Mouse (Mus musculus) ovary, postnatal 14 days (tissue): ENCODE results near the gene 1700017B05Rik.
"Not testable (repeated sequence)": the region's sequence is repeated elsewhere in the genome, so short reads cannot be mapped to it uniquely, and the experiment has no call there.

ENCODE experiments used
- DNase-seq: peaks from one replicate; pipeline ENCODE4 v3.0.0; 2022; ENCODE audit warnings: low spot score

The 1700017B05Rik gene

DNA sequence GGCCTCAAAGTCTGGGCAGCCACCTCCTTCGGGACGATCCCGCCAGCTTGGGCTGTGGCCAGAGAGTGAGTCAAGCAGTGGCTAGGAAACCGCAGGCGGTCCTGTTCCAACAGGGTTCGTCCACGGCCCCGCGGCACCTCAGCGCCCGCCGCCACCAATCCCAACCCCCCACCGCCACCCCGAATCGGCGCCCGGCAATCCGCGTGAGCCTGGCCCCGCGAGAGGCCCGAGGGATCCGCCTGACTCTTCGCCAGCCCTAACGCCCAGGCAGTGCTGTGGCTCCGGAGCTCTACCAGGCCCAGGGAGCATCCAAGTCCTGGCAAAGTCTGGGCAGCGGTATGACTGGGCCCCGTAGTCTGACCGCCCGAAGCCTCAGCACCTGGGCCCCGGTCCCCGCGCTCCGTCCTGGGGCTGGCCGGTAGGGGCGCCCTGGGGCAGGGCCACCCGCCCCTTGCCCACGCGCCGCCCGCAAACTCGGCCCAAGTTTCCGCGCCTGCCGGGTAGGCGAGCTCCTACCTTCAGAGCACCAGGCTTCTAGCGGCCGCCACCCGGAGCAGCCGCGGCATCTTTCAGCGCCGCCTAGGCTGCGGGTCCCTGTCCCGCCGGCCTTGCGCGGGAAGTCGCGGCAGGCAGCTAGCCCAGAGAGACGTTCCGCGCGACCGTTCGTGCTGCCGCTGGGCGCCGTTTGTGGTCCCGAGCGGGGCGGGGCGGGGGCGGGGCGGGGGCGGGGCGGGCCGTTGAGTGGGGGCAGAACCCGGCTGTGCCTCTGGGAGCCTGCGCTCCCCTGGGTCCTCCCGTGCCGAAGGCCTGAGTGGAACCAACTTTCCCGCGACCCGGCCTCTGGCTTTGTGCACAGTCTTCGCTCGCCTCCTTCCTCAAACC is at the start of gene 1700017B05Rik:
1700017B05Rik (minus strand) TSS at position 700 of the 882 bp plus-strand sequence.
- peak; percentile 68 for DNase-seq

DNA sequence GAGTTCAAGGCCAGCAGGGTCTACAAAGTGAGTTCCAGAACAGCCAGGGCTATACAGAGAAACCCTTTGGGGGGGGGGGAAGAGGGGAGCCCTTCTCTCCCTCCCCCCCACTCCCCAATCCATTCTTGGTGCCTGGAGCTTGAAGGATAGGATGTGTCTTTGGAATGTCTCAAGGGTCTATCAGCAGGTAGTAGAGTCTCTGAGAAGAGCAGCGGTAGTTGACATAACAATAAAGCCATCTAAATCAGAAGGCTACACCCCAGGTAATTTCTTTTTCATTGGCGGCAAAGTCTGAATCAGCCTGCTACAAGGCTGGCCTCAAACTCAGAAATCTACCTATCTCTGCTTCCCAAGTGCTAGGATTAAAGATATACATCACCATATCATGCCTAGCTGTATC is 48.5 kb upstream of the 1700017B05Rik start:
- no peak for DNase-seq

DNA sequence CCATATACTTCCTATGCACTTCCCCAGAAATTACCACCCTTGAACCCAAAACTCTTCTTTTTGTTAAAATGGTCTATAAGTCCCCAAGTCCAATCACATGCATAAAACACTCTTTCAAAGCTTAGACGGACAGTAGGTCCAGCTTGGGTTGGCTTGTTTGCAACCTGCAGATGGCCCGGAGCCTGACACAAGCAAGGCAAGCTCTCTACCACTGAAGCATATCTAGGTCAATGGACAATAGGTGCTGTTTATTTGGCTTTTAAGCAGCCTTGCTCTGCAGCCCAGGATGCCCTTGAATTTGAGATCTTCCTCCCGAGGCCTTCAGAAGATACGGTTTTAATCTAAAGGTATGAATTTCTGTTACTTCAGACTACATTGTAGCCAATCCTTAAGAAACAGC is 46.9 kb upstream of the 1700017B05Rik start:
- no peak for DNase-seq

DNA sequence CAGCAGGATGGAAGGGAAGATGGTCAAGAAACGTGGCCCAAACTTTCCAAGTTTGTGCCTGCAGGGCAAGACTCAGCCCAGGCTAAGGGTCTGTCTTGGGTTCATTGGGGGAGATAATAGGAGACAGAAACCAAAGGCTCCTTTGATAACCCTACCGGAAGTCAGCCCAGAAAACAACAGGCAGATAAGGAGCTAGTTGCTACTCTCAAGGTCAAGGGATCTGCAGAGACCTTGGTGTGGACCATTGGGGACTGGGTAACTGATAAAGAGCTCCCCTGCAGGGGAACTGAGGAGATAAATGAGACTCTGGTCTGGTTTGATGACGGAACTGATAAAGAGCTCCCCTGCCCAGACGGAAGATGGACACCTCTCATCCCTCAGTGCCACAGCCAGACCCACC is 45.0 kb upstream of the 1700017B05Rik start:
- no peak for DNase-seq

DNA sequence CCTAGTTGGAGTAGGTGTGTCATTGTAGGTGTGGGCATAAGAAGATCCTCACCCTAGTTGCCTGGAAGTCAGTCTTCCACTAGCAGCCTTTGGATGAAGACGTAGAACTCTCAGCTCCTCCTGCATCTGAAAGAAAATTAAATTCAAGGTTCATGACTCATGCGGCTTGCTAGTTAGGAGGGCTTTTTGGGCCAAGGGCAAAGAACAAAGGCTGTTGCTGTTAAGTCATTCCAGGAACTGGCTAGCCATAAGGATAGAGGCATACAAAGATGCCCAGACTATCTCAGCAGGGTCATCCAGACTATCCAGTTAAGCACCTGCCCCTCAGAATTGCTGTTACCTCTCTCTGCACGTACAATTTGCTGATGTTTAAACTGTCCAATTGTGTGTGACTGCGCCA is 42.3 kb upstream of the 1700017B05Rik start:
- DNase-seq: not testable (repeated sequence)

DNA sequence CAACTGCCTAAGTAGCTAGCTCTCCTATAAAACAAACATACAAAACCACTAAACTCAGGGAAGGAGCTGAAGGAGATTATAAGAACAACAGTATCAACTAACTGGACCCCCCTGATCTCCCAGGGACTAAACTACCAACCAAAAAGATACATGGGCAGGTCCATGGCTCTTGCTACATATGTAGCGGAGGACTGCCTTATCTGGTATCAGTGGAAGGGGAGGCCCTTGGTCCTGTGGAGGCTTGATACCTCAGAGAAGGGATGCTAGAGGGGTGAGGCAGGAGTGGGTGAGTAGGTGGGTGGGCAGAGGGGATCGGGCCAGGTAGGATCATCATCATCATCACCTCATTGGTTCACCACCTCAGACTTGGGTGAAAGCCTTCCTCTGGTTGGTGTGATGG is 41.8 kb upstream of the 1700017B05Rik start:
- DNase-seq: no peak

DNA sequence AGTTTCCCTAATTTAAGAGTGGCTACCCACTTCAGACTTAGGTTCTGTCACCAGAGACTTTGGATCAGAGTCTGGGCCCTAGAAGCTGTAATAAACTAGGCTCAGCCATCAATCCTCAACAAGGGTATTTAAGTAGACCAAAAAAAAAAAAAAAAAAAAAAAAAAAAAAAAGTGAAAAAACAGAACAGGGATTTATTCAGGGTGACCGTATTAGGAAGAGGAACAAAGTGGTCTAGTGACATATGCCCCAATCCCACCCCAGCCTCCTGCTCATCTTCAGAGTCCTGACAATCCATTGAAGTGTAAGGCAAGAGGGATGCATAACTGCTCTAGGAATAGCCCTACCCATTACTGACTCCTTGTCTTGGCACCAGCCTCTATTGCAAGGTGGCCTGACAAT is 40.9 kb upstream of the 1700017B05Rik start:
- no peak for DNase-seq

DNA sequence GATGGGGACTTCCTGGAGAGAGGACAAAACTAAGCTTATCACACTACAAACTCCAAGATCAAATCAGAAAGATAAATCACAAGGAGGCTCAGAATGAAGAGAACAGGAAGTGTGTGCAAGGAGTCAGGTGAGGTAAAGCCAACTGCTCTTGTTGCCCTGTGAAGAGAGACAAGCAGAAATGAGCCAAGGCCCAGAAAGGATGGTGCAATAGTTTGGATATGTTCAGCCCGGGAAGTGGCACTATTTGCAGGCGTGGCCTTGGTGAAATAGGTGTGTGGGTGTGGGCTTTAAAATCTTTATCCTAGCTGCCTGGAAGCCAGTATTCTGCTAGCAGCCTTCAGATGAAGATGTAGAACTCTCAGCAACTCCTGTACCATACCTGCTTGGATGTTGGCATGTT is 38.4 kb upstream of the 1700017B05Rik start:
- no peak for DNase-seq

DNA sequence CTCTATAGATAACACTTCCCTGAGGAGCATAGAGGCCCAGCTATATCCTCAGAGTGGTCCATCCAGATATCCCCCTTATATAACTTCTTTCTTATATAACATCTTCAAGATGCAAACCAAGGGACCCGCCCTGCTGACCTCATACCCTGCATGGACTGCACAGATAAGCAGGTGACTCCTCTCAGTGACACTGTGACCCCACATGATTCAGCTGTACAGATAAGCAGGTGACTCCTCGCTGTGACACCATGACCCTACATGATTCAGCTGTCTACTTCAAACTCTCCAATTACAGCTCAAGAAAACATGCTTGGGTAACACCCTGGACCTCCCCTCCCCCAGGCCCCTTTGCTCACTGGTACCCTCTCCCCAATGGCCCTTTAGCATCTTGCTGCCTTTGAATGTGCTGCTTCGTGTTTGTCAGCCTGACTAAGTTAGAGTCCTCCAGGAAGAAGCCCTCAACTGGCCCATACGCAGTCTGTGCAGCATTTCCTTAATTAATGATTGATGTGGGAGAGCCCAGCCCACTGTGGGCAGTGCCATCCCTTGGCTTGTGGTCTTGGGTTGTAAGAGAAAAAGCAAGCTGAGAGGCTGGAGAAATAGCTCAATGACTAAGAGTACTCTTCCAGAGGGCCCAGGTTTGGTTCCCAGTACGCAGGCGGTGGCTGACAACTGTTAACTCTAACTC is 37.5 kb upstream of the 1700017B05Rik start:
- no peak for DNase-seq

DNA sequence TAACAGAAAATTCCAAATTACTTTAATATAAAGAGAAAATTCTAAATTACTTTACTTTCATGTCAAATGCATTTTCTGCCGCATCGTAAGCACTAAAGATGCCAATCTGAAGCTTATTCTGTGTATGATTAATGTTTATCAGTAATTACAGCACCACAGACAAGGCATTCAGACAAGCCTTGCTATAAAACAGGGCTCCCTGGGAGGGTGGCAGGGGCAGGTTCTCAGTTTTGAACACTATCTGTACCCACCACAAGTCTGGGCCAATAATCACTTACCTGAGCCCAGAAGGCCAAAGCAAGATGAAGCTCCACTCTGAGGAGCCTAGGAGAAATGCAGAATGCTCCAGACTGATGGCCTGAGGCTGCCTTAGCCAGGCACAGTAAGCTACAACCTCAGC is 35.5 kb upstream of the 1700017B05Rik start:
- no peak for DNase-seq

DNA sequence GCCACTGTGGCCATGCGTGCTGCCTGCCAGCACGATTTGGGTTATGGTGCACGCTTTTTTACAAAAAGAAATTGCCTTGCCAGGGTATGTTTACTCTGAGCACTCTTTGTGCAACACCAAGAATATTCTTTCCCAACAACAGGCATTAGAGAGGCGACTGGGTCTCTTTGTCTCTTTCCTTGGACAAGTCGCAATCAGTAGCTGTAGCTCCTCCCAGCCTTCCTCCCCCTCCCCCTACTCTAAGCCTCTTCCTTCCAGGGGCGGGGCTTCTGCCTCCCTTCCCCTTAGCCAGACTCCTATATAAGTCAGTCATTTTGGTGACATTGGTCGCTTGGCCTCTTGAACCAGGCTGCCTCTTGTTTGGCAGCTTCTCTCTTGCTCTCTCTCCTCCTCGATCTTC is 33.9 kb upstream of the 1700017B05Rik start:
- no peak for DNase-seq

DNA sequence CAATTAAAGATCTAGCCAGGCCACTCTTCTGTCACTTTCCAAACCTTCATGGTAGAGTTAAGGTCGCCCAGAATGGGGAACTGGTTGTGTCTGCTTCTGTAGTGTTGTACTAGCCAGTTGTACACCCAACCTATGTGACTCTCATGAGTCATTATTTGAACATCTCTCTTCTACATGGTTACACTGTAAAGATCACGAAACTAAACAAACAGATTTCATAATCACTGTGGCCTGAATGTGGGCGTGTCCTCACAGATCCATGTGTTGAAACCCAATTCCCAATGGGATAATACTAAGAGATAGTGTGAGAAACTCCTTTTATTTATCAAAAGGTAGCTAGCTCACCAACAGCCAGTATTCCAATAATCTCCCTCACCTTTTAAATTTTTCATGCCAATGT is 33.3 kb upstream of the 1700017B05Rik start:
- no peak for DNase-seq

DNA sequence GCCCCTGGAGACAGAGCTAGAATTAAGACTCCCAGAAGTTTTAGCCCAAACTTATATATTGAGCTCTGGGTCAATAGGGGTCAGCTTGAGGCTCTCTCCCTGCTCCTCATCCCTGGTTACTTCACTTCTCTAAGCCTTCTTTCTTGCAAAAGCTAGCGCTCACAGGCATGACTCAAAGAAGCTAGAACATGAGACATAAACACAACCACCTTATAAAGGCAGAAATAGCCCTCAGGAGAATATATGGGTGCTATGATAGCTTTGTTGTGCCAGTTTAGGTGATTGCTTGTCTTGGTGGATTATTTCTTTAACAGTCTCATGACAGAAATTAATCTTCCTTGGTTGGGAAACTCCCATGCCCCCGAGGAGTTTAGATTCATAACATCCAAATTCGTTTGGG is 32.5 kb upstream of the 1700017B05Rik start:
- DNase-seq: no peak

DNA sequence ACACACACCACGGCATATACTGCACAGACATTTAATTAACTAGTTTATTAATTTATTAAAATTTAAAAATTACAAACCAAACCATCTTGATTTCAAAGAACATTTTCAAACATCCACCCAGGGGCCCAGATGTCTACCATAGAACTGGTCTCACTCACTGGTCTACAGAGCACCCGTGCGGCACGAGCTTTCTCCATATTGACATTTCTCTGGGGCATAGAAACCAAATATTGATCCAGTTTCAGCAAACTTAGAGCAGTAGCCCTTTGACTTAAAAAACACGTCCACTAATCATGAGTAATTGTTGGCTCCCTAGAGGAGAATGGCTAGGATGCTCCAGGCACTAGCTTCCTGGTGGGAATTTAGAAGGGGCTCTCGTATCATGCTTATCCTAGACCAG is 24.8 kb upstream of the 1700017B05Rik start:
- DNase-seq: no peak

DNA sequence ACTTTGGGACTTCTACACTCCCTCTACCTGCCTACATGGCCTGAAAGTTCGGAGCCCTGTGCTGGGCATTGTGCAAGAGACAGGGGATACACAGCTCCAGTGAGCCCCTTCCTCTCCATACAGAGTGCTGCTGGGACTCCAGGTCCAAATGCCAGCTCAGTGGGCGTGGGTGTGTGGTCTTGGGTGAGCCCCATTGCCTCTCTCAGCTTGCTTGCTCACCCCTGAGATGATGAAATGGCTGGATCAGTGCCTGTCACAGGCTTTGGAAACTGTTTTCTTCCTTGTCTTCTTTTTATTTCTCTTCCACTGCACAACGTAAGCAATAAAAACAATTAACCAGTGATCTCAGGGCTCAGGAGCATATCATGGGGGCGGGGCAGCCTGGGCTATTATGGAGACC is 20.9 kb upstream of the 1700017B05Rik start:
- no peak for DNase-seq

DNA sequence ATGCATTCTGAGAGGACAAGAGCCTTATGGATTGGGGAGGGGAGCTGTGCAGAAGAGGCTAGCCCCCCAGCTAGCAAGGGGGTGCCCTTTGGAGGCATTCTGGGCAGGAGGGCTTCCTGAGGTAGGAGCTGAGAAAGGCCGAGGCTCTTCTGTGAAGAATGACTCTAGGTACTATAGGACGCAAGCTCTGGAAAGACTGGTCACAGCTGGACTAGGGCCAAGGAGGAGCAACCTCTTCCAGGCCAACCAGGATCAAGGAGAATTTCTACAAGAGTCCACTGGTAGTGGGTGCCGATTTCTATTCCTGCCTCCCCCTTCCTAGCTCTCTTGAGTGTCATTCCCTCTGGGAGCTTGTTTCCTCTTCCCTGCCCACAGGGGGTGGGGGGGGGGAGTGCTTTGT is 20.3 kb upstream of the 1700017B05Rik start:
- DNase-seq: no peak

DNA sequence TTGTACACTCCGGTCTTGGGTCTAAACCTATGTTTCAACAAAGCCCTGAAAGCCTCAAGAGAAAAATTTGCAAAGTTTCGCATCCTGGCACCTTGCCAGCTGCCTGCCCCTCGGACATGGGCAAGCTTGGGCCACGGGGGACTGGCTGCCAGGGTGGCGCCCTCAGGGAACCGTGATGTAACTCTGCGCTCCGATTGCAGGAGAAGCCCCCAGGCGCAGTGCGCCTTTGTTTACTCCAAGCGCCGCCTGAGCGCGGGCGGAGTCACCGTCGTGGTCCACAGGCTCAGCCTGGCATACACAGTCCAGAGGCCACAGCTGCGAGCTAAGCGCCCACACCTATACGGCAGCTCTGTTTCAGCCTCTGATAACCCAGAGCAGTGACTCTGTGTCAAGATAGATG is 19.1 kb upstream of the 1700017B05Rik start:
- DNase-seq: no peak

DNA sequence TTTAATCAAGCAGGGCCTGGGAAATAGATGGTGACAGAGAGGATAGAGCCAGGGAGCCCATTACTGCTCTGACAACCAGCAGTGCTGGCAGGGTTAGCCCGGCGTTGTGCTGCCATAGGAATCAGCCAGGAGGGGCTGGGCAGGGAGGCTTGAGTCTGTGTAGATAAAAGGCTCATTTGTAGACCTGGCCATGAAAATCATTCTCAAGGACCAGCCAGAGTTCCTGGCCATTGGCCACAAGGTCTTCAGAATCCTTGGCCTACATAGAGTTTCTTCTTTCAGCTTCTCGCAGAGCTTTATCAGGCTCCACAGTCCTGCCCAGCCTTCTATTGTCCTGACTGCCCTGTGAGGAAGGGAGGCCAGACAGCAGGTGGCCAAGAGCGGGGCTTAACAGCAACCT is 17.0 kb upstream of the 1700017B05Rik start:
- DNase-seq: no peak

DNA sequence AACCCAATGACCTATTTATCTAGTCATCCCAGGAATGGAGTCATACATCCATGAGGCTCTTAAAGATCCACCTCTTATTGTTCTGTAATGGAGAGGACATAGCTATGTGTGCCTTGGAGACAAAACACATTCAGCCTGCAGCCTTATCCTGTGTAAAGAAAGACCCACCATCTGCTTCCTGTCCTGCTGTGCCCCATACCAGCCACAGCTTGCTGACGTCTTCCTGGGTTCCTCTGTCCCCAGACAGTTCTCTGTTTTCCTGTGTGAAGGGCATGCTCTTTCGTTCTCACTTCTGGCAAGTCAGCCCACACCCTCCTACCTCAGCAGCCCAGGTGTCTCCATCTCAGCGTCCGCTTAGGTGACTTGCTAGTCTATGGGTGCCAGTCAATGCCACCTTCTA is 15.9 kb upstream of the 1700017B05Rik start:
- no peak for DNase-seq

DNA sequence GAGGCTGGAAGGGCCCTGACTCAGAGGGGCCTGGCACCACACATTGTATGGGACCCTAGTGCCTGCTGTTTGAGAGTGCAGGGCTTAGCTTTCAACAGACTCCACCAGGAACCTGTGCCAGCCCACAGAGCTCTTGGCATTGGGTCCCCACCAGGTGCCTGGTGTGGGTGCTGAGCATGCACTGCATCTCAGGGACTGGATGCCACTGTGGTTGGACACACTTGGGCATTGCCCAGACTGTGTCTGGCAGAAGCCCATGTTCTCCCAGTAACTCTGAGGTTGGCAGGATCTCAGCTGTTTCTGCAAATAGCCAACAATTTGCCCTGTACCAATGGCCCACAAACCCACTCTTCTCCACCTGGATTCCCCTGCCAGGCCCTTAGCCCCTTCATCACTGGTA is 13.9 kb upstream of the 1700017B05Rik start:
- DNase-seq: no peak

DNA sequence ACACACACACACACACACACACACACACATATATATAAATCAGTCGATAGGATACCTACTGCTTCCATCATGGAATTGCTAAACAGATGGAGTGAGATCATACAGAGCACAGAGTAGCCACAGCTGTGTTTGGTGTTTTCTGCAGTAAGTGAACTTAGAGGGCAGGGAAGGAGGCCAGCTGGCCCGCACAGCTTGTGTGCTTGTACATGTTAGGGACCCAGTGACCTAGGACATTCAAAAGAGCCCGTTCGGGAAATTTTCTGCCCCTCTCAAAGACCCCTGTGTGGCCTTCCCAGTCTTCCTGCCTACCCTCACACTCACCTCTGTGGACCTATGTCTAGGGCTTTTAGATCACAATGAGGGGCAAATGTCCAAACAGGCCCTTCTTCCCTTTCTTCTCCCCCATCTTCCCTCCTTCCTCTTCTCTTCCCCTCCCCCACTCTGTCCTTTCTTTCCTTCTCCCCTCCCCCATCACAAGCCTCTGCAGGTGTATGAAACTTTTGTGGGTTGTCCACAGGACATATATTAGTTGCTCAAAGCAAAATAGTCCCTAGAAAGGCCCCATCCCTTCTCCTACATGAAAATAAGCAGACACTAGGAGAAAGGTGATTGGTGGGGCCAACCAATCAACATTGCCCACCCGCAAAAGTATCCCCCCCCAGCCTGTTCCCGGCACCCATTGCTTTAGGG is 11.5 kb upstream of the 1700017B05Rik start:
- DNase-seq: no peak

DNA sequence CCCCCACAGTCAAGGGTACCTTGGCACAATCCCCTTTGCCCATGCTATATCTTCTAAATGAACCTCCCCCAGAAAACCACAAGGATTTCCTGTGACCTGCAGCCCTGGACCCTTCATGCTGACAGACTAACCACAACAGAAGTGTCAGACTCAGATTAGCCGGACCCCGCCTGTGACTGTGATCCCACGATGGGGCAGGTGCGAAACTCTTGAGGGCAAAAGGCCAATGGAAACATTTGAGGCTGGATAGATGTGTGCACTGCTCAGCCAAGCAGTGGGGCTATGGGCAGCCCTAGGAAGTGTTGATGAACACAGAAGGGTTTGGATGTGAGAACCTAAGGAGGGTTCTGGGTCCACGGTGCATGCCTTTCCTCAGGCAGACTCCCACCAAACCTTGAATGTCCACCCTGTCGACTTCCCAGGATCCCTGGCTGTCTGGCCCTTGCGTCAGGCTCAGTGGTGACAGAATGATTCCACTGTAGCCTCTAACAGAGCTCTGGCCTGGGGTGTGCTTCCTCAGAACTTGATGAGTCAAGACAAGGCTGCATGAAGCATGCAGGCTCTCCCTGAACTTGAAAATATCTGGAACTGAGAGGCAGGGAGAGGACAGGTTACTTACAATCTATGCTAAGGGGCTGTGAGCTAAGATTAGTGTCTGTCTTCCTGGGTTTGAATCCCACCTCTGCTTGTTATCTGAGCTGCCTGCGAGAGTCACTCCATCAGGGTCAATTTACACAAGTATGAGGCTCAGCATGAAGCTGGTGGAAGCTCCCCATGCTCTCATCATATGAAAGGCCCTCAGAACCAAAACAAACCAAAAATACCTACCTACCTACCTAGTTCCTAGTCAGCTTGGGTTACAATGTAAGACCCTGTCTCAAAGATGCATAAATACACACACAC is 10.7 kb upstream of the 1700017B05Rik start:
- no peak for DNase-seq
